Mouse (Mus musculus) heart, embryonic 15.5 days (tissue): Measurements from ENCODE around the gene Evi2b. TPM values are rescaled to one million over a fixed set of nuclear protein-coding genes. Genes with fewer than 3 reads are reported as not detected.

Experiments used
- ATAC-seq: fragments of 200-750 bp; cut with Nextera tagmentation; replicated peaks from 2 replicates; pipeline ENCODE4 v1.8.0; 2017; ENCODE audit warnings: low read depth, moderate TSS enrichment; ENCODE audit not compliant: insufficient number of reproducible peaks, insufficient read depth, low FRiP score
- H3K27ac ChIP-seq: fragments of 300-500 bp; sonication (generic); 2 replicates; pipeline ENCODE4 v1.5.1; 2015; ENCODE audit warnings: mild to moderate bottlenecking, inconsistent platforms
- H3K27me3 ChIP-seq: fragments of 300-500 bp; sonication (generic); 2 replicates; pipeline ENCODE4 v1.6.1; 2015; ENCODE audit warnings: inconsistent platforms
- H3K36me3 ChIP-seq: fragments of 300-500 bp; sonication (generic); 2 replicates; pipeline ENCODE4 v1.6.1; 2015; ENCODE audit warnings: mild to moderate bottlenecking, inconsistent platforms
- H3K4me1 ChIP-seq: fragments of 300-500 bp; sonication (generic); replicated peaks from 2 replicates; pipeline ENCODE4 v1.6.1; 2015; ENCODE audit warnings: inconsistent platforms
- H3K4me2 ChIP-seq: fragments of 300-500 bp; sonication (generic); 2 replicates; pipeline ENCODE4 v1.6.1; 2015; ENCODE audit warnings: inconsistent platforms, mild to moderate bottlenecking, moderate library complexity
- H3K4me3 ChIP-seq: fragments of 300-500 bp; sonication (generic); 2 replicates; pipeline ENCODE4 v1.5.1; 2015; ENCODE audit warnings: mild to moderate bottlenecking, inconsistent platforms
- H3K9ac ChIP-seq: fragments of 300-500 bp; sonication (generic); 2 replicates; pipeline ENCODE4 v1.6.1; 2015; ENCODE audit warnings: mild to moderate bottlenecking, inconsistent platforms
- H3K9me3 ChIP-seq: fragments of 300-500 bp; sonication (generic); replicated peaks from 2 replicates; pipeline ENCODE4 v1.6.1; 2016; ENCODE audit warnings: inconsistent platforms
- WGBS: fragments of 180-500 bp; shearing (Covaris S2); methylation state at CpG from one replicate; pipeline ENCODE4 v1.1.7; 2015; ENCODE audit warnings: mixed read lengths; 5-methylcytosine and 5-hydroxymethylcytosine counted together
- polyA plus RNA-seq: library from polyadenylated mRNA; unstranded; fragments of >200 nt; fragmentation: Nextera tagmentation; extraction: Ambion mirVana; gene quantifications from 2 replicates; pipeline ENCODE4 v1.2.1, GENCODE M21; 2015

Gene Evi2b
- 0.42 and 2.0 TPM in 2 replicates for polyA plus RNA-seq

DNA sequence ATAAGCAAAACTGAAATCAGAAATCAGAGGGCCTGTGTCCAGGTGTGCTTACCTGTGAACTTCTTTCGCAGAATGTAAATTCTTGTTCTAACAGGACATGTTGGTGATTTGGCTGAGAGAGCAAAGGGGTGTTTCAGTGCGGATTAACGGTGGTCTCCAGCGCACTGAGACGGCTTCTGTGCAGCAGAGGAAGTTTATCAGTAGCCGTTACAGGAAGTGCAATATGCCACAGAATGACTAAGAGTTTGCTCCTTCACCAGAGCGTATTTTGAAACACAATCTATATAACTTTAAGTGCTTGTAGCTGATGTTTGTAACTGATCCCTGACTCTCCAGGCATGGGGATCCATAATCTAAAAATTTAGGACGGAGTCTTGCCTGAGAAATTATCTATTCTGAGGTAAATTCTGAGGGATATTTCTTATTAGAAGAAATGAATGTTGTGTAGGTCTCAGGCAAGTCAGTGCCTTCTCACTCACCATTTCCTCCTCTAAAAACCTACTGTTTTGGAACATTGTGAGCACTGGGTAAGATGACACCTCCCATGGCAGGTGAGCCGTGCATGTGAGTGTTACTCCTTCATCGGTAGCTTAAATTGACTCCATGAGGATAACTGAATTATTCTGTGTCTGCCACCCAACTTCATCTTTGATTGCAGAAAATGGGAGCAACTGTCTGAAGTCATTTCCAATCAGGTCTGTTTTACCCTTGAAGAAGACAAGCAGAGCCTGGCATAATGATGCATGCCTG is at the start of gene Evi2b:
Gene Evi2b, minus strand, starts transcription at position 203 of the 750 bp plus-strand sequence.
- peak within 1 kb of the TSS; percentile 8; the same call in 1 of the 2 replicates for H3K27ac ChIP-seq
- no peaks in the 10 kb centered on the region for H3K9me3 ChIP-seq
- H3K4me3 ChIP-seq, result no peak within 1 kb of the TSS
- no peak within 1 kb of the TSS for H3K9ac ChIP-seq
- ATAC-seq, result no peak
- no peaks in the 10 kb centered on the region for H3K27me3 ChIP-seq
- no peaks in the 10 kb centered on the region for H3K36me3 ChIP-seq
- no peak within 1 kb of the TSS for H3K4me2 ChIP-seq
- peaks cover 11% of the 10 kb centered on the region for H3K4me1 ChIP-seq
- WGBS, result 68% methylated on average over 10 of the region's 10 CpGs

DNA sequence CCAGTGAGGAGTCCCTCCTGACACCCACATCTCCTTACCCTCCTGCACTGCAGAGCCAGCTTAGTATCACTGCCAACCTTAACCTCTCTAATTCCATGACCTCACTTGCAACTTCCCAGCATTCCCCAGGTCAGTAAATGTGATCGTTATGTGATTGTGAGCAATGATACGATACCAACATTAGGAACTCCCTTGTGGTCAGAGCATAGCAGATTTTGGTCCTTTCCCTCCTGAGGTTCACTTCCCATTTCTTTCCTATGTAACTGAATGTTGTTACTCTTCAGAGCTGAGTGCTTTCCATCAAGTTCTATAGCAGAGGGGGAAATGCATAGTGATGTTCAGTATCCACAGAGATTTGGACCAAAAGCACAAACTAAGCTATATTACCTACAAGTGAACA is 46.8 kb upstream of the Evi2b start:
- Histone ChIP-seq H3K27me3 (no peaks in the 10 kb centered on the region), H3K9me3 (no peaks in the 10 kb centered on the region), H3K36me3 (peaks cover 51% of the 10 kb centered on the region), H3K27ac (no peak overlapping the region), H3K4me1 (0 out of 2 replicates have a peak, but pooled peaks cover 5% of the 10 kb centered on the region), H3K4me3 (no peak overlapping the region), H3K4me2 (no peak overlapping the region), H3K9ac (no peak overlapping the region)
- 96% methylated on average over 2 of the region's 2 CpGs for WGBS
- ATAC-seq, result no peak

DNA sequence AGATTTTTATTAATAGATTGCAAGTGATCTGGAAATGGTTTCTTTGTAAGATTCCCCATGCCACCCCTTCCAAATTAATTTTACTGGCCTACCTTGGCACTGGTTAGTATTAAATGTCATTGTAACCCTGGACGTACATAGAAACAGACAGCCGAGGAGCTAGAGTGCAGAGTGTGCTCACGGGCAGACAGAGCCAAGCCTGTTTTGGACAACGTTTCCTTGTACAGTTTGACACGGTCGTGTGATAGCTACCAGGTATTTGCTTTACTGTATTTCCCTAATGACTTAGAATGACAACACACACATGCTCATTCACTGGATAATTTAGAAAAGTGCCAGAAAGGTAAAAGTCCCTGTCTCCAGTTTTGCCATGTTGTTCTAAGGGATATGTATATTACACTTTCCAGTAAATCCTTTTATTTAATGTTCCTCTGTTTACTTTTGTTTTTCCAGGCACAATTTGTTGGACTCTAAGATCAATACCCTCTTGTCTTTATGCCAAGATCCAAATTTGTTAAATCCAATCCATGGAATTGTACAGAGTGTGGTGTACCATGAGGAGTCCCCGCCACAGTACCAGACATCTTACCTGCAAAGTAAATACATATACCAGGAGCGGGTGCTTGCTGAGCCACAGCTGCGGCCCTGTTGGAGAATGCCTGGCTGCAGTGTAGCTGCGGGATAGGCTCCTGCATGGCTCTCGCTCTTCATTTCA is 44.8 kb upstream of the Evi2b start:
- Histone ChIP-seq H3K9ac (no peak overlapping the region), H3K27me3 (no peaks in the 10 kb centered on the region), H3K4me2 (no peak overlapping the region), H3K4me3 (no peak overlapping the region), H3K36me3 (peaks cover 59% of the 10 kb centered on the region), H3K4me1 (no peaks in the 10 kb centered on the region), H3K9me3 (no peaks in the 10 kb centered on the region), H3K27ac (no peak overlapping the region)
- WGBS, result 83% methylated on average over 11 of the region's 11 CpGs
- ATAC-seq, result no peak

DNA sequence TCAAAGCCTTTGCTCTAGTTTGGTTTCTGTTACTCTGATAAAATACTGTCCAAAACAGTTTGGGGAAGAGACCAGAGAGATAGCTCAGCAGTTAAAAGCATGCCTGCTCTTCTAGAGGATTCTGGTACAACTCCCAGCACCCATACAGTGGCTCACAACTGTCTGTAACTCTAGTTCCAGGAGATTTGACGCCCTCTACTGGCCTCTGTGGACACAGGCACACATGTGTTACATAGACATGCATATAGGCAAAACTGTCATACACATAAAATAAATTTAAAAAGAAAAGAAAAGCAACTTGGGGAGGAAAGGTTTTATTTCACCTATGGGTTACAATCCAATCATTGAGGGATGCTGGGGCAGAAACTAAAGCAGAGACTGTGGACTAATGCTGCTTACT is 43.4 kb upstream of the Evi2b start:
- no peaks in the 10 kb centered on the region for H3K27me3 ChIP-seq
- no peak for ATAC-seq
- peaks cover 63% of the 10 kb centered on the region for H3K36me3 ChIP-seq
- no peaks in the 10 kb centered on the region for H3K9me3 ChIP-seq
- no peak overlapping the region for H3K4me3 ChIP-seq
- H3K4me2 ChIP-seq, result no peak overlapping the region
- WGBS, result 57% methylated on average over 1 of the region's 1 CpGs
- no peak overlapping the region for H3K9ac ChIP-seq
- no peak overlapping the region for H3K27ac ChIP-seq
- no peaks in the 10 kb centered on the region for H3K4me1 ChIP-seq

DNA sequence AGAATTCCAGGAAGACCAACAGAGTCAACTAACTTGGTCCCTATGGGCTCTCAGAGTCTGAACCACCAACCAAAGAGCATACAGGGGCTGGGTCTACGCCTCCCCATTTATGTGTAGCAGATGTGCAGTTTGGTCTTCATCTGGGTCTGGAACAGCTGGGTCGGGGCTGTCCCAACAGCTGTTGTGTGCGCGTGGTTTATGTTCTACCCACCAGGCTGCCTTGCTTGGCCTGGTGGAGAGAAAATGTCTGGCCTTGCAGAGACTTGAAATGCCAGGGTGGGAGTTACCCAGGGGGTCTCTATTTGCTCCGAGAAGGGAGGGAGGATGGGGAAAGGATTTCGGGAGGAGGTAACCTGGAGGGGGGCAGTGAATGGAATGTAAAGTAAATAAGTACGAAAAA is 39.9 kb upstream of the Evi2b start:
- Histone ChIP-seq H3K27me3 (no peaks in the 10 kb centered on the region), H3K9ac (no peak overlapping the region), H3K4me3 (no peak overlapping the region), H3K9me3 (no peaks in the 10 kb centered on the region), H3K27ac (no peak overlapping the region), H3K4me2 (no peak overlapping the region), H3K4me1 (no peaks in the 10 kb centered on the region), H3K36me3 (peaks cover 49% of the 10 kb centered on the region)
- 95% methylated on average over 7 of the region's 7 CpGs for WGBS
- ATAC-seq, result no peak

DNA sequence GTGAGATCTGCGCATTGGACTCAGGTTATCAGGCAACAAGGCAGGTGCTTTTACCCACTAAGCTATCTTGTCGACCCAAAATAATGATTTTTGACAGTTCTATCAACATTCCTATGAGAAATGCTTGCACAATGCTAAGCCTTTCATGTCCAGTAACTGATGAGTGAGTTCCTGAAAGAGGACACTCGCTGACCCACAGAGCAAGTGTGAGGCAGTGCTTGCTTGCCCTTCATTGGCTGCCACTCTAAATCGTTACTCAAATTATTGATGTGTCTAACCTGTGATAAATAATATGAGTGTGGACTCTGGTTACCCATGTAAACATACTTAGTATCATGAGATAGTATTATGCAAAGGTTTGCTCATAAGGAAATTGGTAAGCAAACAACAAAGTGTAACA is 37.0 kb upstream of the Evi2b start:
- ATAC-seq, result no peak
- Histone ChIP-seq H3K4me3 (no peak overlapping the region), H3K36me3 (peaks cover 42% of the 10 kb centered on the region), H3K27ac (no peak overlapping the region), H3K4me2 (no peak overlapping the region), H3K27me3 (no peaks in the 10 kb centered on the region), H3K9ac (no peak overlapping the region), H3K9me3 (no peaks in the 10 kb centered on the region), H3K4me1 (no peaks in the 10 kb centered on the region)
- 86% methylated on average over 4 of the region's 4 CpGs for WGBS

DNA sequence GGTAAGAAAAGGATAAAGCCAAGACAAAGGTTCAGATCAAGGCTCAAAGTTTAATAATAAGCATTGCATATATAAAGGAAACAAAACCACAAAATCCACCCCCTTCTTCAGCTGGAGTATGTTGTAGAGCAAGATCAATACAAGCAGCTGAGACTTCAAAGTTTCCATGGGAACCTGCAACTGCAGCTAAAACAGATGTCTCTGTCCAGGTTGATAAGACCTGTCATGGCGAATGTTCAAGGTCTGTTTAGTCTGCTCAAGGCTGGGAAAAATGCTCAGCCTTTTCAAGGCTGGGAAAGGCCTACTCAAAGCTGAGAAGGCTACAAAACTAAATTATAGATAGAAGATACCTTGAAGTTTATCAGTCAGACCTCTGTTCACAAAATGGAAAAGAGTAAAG is 29.1 kb upstream of the Evi2b start:
- peaks cover 51% of the 10 kb centered on the region for H3K36me3 ChIP-seq
- no peaks in the 10 kb centered on the region for H3K9me3 ChIP-seq
- H3K4me1 ChIP-seq, result no peaks in the 10 kb centered on the region
- H3K27ac ChIP-seq, result no peak overlapping the region
- H3K4me2 ChIP-seq, result no peak overlapping the region
- H3K9ac ChIP-seq, result no peak overlapping the region
- H3K4me3 ChIP-seq, result no peak overlapping the region
- no peaks in the 10 kb centered on the region for H3K27me3 ChIP-seq
- ATAC-seq, result no peak
- WGBS, result 47% methylated on average over 1 of the region's 1 CpGs

DNA sequence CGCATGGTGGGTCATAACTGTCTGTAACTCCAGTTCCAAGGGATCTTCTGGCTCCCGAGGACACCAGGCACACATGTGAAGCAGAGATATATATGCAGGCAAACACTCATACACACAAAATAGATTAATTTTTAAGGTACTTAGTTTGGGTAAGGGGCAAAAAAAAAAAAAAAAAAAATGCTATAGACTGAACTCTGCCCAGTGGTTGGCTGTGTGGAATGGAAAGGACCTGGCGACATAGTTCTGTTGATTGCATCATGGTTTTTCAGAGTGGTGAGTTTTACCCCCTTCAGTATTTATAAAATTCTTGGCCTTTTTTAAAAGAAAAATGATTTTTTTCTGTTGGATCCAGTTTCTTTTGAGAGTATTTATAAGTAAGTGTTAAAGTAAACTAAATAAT is 12.7 kb upstream of the Evi2b start:
- Histone ChIP-seq H3K9me3 (no peaks in the 10 kb centered on the region), H3K9ac (no peak overlapping the region), H3K27ac (no peak overlapping the region), H3K4me2 (no peak overlapping the region), H3K4me1 (peaks cover 19% of the 10 kb centered on the region), H3K4me3 (no peak overlapping the region), H3K36me3 (peaks cover 10% of the 10 kb centered on the region), H3K27me3 (no peaks in the 10 kb centered on the region)
- 93% methylated on average over 3 of the region's 3 CpGs for WGBS
- no peak for ATAC-seq

DNA sequence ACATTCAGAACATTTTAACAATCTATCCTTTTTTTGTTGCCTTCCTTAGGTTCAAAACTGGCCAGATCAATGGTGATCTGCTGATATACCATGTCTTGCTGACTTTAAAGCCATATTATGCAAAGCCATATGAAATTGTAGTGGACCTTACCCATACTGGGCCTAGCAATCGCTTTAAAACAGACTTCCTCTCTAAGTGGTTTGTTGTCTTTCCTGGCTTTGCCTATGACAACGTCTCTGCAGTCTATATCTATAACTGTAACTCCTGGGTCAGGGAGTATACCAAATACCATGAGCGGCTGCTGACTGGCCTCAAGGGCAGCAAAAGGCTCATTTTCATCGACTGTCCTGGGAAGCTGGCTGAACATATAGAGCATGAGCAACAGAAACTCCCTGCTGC is 12.0 kb upstream of the Evi2b start:
- 72% methylated on average over 4 of the region's 4 CpGs for WGBS
- Histone ChIP-seq H3K4me2 (no peak overlapping the region), H3K9ac (no peak overlapping the region), H3K4me1 (peaks cover 19% of the 10 kb centered on the region), H3K36me3 (peaks cover 5% of the 10 kb centered on the region; the same call in 1 of the 2 replicates), H3K4me3 (no peak overlapping the region), H3K27me3 (no peaks in the 10 kb centered on the region), H3K9me3 (no peaks in the 10 kb centered on the region), H3K27ac (no peak overlapping the region)
- no peak for ATAC-seq

DNA sequence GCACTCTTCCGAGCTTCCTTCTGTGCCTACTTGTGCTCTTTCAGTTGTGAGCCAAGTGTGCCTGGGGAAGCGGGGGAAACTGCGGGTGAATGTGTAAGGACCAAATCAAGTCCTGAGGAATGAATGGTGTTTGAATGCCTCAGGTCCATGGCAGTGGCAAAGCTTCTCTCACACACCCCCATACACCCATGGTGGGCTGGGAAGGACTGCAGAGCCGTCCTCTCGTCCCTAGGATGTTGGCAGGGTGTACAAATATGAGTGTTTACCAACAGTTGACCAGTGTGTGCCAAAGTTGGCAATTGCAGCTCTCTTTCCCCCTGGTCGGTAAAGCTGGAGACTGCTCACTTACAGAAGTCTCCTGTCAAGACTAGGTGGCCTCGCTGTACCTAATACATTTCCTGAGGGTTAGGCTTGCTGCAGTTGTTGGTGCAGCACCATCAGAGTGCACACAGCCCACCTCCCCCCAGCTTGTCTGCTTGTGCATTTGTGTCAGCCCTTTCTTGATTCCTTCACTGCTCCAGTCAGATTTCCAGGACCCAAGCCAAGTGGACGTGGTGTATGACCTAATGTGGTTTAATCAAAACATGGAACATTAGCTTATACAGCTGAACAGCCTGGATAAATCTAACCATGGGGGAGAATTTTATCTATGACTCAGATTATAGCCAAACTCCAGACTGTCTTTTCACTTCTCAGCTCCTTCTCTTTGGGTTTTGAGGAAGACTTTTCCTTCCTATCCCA is 10.6 kb upstream of the Evi2b start:
- Histone ChIP-seq H3K36me3 (peaks cover 5% of the 10 kb centered on the region; the same call in 1 of the 2 replicates), H3K4me1 (peaks cover 19% of the 10 kb centered on the region), H3K27me3 (no peaks in the 10 kb centered on the region), H3K27ac (peak overlapping the region; percentile 13; the same call in 1 of the 2 replicates), H3K4me3 (no peak overlapping the region), H3K4me2 (no peak overlapping the region), H3K9me3 (no peaks in the 10 kb centered on the region), H3K9ac (no peak overlapping the region)
- 67% methylated on average over 8 of the region's 8 CpGs for WGBS
- peak; percentile 56 for ATAC-seq

DNA sequence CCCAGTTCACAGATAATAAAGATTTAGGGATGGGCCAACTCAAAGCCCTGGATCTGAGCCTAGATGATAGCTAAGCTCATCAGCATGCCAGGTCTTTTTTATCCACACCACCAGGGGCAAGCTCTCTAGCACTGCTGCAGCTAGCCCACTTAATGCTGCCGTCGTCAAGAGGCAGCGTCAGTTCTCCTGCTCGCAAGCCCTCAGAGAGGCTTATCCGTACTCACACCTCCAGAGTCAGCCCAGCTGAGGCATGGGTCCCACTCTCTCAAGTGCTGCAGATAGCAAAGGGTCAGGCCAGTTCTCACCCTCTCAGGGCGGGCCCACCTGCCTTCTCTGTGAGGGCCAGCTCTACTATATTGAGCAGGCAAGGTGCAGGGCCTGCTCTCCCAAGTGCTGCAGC is 9.7 kb upstream of the Evi2b start:
- WGBS, result 46% methylated on average over 6 of the region's 6 CpGs
- ATAC-seq, result peak; percentile 76
- H3K9me3 ChIP-seq, result no peaks in the 10 kb centered on the region
- H3K4me1 ChIP-seq, result peaks cover 19% of the 10 kb centered on the region
- peaks cover 5% of the 10 kb centered on the region; the same call in 1 of the 2 replicates for H3K36me3 ChIP-seq
- H3K27ac ChIP-seq, result peak overlapping the region; percentile 6; the same call in 1 of the 2 replicates
- no peaks in the 10 kb centered on the region for H3K27me3 ChIP-seq
- H3K4me2 ChIP-seq, result no peak overlapping the region
- H3K9ac ChIP-seq, result no peak overlapping the region
- H3K4me3 ChIP-seq, result no peak overlapping the region
